Mouse (Mus musculus) left cerebral cortex, postnatal 14 days (tissue): ENCODE results near the gene Ceacam16. TPM values are rescaled to one million over a fixed set of nuclear protein-coding genes. Genes with fewer than 3 reads are reported as not detected.

Experiments
- DNase-seq, 2 experiments: peaks; one replicate each; pipeline ENCODE4 v3.0.0; 2021 to 2022; ENCODE audit warnings: low spot score in 2 of 2, mixed read lengths in 1 of 2
- intact Hi-C: fragments of 180-260 bp; cut with DNase I; formaldehyde crosslinking; loops from one replicate; pipeline ENCODE4 v1.15.1; 2025
- total RNA-seq, 2 experiments: library from RNA; stranded (reverse); gene quantifications; 2 replicates each; pipeline ENCODE4 v1.2.3; 2021

Ceacam16 gene
- total RNA-seq, 2 experiments from 2014 or later, result not detected

DNA sequence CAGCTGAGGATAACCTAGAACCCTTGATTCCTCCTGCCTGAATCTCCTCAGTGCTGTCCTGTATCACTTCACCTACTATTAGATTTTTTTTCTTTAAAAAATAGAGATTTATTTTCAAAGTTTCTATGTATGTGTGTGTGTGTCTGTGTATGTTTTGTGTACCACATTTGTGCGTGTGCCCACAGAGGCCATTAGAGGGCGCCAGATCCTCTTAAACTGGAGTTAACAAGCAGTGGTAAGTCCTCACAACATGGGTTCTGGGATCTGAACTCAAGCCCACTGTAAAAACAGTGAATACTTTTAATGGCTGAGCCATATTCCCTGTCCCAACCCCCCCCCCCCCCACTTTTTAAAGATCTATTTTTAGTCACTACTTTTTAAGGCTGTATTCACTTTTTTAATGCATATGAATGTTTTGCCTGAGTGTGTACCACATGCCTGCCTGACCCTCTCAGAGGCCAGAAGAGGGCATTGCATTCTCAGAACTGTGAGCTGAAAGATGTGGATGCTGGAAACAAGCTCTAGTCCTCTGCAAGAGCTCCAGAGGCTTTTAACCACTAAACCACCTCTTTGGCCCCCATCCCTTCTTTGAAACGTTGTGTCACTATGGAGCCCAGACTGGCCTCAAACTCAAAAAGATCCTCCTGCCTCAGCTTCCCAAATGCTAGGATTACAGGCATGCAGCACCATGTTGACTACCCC, 40.6 kb downstream of the Ceacam16 start:
- intact Hi-C loops, result no loop called here
- no peak for DNase-seq

DNA sequence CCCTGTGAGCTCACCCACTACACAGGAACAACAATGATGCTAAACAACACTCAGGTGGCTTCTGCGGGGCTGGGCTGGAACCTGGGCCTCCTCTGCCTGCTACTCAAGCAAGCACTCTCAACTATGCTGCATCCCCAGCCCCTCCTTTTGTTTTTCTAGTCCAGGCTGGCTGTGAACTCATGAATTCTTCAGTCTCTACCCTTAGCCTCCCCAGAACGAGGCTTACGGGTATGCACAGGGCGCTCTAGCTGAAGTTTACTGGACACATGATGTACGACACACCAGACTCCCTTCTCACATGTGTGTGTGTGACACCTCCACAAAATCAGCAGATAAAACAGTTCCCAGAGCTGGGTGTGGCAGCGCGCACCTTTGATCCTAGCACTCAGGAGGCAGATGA, 42.2 kb downstream of the Ceacam16 start:
- intact Hi-C loops, result no loop called here

GRCm38 (mm10) chr7:19818440-19818839, 42.7 kb downstream of the Ceacam16 start:
- no peak for DNase-seq
- intact Hi-C loops, result no loop called here

More for the DNA sequence above, 42.2 kb downstream of the Ceacam16 start:
- DNase-seq, result no peak

DNA sequence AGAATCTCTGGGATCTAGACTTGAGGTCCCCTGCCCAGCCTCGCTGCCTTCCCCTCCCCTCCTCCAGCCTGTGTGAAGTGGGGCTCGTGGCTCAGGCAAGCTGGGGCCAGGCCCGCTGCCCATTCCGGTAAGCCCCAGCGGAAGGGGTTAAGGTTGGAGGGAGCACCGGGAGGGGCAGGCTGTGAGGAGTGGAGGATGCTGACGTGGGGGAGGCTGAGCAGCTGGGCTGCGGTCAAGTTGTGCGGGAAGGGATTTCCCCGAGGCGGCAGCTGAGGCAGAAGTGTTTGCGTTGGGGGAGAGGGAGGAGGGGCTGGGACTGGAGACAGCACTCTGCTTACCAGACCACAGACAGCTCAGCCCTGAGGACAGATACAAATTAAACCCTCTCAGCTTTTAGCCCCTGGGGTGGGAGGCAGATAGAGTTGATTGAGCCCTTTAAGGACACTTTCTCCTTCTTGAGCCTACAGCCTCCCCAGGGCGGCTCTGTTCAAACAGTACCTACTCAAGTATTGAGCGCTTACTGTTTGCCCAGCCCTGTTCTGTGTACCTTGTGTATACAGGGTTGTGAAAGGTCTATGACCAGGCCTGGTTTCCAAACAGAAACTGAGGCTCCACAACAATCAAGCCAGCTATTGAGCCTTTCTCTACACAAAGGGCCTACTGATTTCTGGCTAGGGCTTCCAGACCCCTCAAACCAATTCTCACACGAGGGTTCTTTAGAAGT, 43.6 kb downstream of the Ceacam16 start:
- intact Hi-C loops, result no loop called here
- DNase-seq, result peak; percentile 31

- intact Hi-C loops, result no loop called here
- DNase-seq, result peak; percentile 50 to 62
Measured at GRCm38 (mm10) chr7:19816224-19816771, 44.8 kb downstream of the Ceacam16 start.

GRCm38 (mm10) chr7:19815296-19816223, 45.5 kb downstream of the Ceacam16 start:
- intact Hi-C loops, result no loop called here
- no peak for DNase-seq

GRCm38 (mm10) chr7:19813579-19814122, 47.4 kb downstream of the Ceacam16 start:
- intact Hi-C loops, result no loop called here
- DNase-seq, result no peak

DNA sequence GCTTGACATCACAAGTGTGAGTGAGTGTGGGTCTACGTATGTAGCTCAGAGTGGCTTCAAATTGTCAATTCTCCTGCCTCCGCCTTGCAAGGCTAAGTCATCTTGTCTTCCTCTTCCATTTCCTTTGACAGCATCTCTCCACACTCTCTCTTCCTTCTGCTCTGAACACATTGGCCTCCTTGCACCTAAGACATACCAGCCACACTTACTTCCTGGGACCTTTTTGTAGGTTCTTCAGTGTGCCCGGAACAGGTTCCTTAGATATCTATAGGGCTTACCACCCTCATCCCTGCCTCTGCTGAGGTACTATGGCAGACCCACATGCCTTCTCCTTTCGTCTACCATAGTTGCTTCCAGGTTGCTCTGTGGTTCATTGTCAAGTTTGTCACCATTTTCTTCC, 47.9 kb downstream of the Ceacam16 start:
- intact Hi-C loops, result no loop called here
- no peak for DNase-seq

DNA sequence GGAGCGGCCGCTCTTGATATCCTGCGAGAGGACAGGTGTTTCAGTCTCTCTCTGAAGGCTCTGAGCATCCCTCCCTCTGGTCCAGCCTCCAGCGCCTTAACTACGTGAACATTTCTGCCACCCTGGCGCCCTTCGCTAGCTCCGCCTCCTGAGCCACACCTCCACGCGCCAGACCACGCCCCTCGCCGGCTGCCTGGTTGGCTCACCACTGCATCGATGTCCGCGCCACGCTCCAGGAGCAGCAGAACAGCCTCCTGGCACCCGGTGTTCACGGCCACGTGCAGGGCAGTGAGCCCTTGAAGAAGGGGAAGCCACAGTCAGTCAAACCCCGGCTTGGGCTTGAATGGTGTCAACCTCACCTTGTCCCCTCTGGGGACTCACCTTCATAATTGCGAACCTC, 50.0 kb downstream of the Ceacam16 start:
- intact Hi-C loops, result no loop called here
- no peak for DNase-seq

GRCm38 (mm10) chr7:19809369-19809768, 51.7 kb downstream of the Ceacam16 start:
- peak in 1 of 2 experiments; percentile 21 for DNase-seq
- intact Hi-C loops, result no loop called here

DNA sequence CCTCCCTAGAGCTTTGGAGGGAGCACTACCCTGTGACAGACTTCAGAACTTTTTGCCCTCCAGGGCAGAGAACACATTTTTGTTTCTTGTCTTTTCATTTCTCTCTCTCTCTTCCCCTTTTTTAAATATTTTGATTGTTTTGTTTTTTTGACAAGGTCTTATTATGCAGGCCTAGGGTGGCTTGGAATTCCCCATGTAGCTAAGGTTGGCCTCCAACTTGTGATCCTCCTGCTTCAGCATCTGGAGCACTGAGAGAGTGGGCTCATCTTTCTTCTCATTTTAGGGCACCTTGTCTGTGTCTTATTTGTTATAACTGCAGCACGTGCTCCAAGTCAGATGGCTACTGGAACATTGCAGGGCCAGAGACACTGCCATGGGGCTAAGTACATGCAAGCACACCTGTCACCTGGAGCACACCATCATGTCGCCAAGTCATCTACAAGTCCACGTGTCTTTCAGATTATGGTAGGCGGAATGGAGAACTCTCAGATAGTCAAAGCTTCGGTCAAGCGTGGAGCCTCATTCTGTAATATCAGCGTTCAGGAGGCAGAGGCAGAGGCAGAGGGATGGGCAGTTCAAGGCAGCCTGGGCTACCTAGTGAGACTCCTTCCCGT, 54.6 kb downstream of the Ceacam16 start:
- DNase-seq, result no peak
- intact Hi-C loops, result no loop called here

GRCm38 (mm10) chr7:19802995-19803394, 58.1 kb downstream of the Ceacam16 start:
- intact Hi-C loops, result loop anchor here (1.0 to 5.0 kb wide), 2 partner anchors 40 to 69 kb away; no protein-coding TSS in a partner anchor

More at GRCm38 (mm10) chr7:19802995-19803394, 58.1 kb downstream of the Ceacam16 start:
- DNase-seq, result peak; percentile 54 to 79

Other genes starting within 250 kb of the Ceacam16 start
- 1 to 10 TPM; 6.1 to 6.3 TPM for gene Relb, start 231.9 kb downstream of the Ceacam16 start, total RNA-seq
- gene Clptm1, start 196.3 kb downstream of the Ceacam16 start, total RNA-seq, result 100 to 1,000 TPM; 156 to 159 TPM
- not detected for gene Apoc2, start 183.4 kb downstream of the Ceacam16 start, total RNA-seq
- gene Gm44805, start 179.9 kb downstream of the Ceacam16 start, total RNA-seq, result not detected
- not detected for gene Apoc4, start 179.8 kb downstream of the Ceacam16 start, total RNA-seq
- 1 to 10 TPM; 2.2 to 3.3 TPM for gene Apoc1, start 168.6 kb downstream of the Ceacam16 start, total RNA-seq
- 1,000 to 10,000 TPM; 1,873 to 2,039 TPM for gene Apoe, start 162.1 kb downstream of the Ceacam16 start, total RNA-seq
- 100 to 1,000 TPM; 104 to 120 TPM for gene Tomm40, start 145.9 kb downstream of the Ceacam16 start, total RNA-seq
- 10 to 100 TPM; 11.6 to 15.2 TPM for gene Nectin2, start 110.8 kb downstream of the Ceacam16 start, total RNA-seq
- gene Bcam, start 90.3 kb downstream of the Ceacam16 start, total RNA-seq, result 10 to 100 TPM; 10.7 to 11.0 TPM
- gene Cblc, start 64.5 kb downstream of the Ceacam16 start, total RNA-seq, result not detected
- 1 to 10 TPM in 1 of 2 experiments, not detected in 1; 1.2 TPM for gene Bcl3, start 38.5 kb downstream of the Ceacam16 start, total RNA-seq
- 1 to 10 TPM; 3.0 to 4.1 TPM for gene Gm19345, start 9.3 kb downstream of the Ceacam16 start, total RNA-seq
- not detected for gene Ceacam19, start 26.7 kb upstream of the Ceacam16 start, total RNA-seq
- 10 to 100 TPM; 10.1 to 11.4 TPM for gene Pvr, start 59.9 kb upstream of the Ceacam16 start, total RNA-seq
- not detected for gene Igsf23, start 89.5 kb upstream of the Ceacam16 start, total RNA-seq
- not detected for gene Ceacam20, start 104.1 kb upstream of the Ceacam16 start, total RNA-seq
- gene Nlrp9b, start 130.2 kb upstream of the Ceacam16 start, total RNA-seq, result not detected
- not detected for gene Vmn1r91, start 238.4 kb upstream of the Ceacam16 start, total RNA-seq